In genomic region chr1:151616555-151617205, GRCm38 (mm10) we compare ENCODE assay signal across 9 mouse cellular contexts. TPM values are rescaled to one million over a fixed set of nuclear protein-coding genes. Genes with fewer than 3 reads are reported as not detected.
DNase-seq lines count a peak whose midpoint lies in the region.
"Had no signal": no experiment of that assay in that cellular context is flagged by ENCODE, and none has a peak within 500 bp of the region (broad histone marks: within the 10 kb centered on the region; RNA-seq: fewer than 3 reads in every experiment).

No protein-coding gene starts in this region.

- intact Hi-C loops in left cerebral cortex, postnatal 36 days (cut with DNase I) = no loop called here

- peak; percentile 82 to 88 for DNase-seq in adrenal gland, adult (ENCODE audit: inconsistent age in 2 of 2, low spot score in 1 of 2)
- DNase-seq in adrenal gland, postnatal 4 days (ENCODE audit: low spot score in 2 of 2) = no peak
- peak; percentile 30 for DNase-seq in urinary bladder, postnatal 14 days (ENCODE audit: low spot score)
- DNase-seq in urinary bladder, adult 2 months (ENCODE audit: low spot score) = no peak
- peak; percentile 15 to 29 for DNase-seq in left cerebral cortex, postnatal 36 days (ENCODE audit: low spot score in 2 of 2)
- no peak for DNase-seq in cerebellum, postnatal 36 days
- no peak for DNase-seq in cerebellum, postnatal 14 days
- no peak for DNase-seq in layer of hippocampus, adult 11-12 months (ENCODE audit: low spot score)
- DNase-seq: kidney, postnatal 25 days had no signal

RNA-seq across cellular contexts. Expression of gene Fam129a, which starts 45.7 kb away (rescaled TPM):
- total RNA-seq in adrenal gland, postnatal 4 days (2021) = 10 to 100 TPM; 69.0 to 77.2 TPM
- 112 and 160 TPM in 2 replicates for polyA plus RNA-seq in urinary bladder, adult 2 months (2012; rRNA removed)
- total RNA-seq in left cerebral cortex, postnatal 36 days (2021) = 1 to 10 TPM; 2.5 to 2.8 TPM

Comparison
In these comparisons a context has a peak if more than half of its experiments do, and no peak if none do; other contexts are left out.
1. DNase-seq: peak in adrenal gland, adult (2 of 2), urinary bladder, postnatal 14 days (single experiment) and left cerebral cortex, postnatal 36 days (2 of 2); none in adrenal gland, postnatal 4 days (0 of 2), urinary bladder, adult 2 months (single experiment), cerebellum, postnatal 36 days (0 of 2), cerebellum, postnatal 14 days (0 of 2) and layer of hippocampus, adult 11-12 months (single experiment).
2. RNA of gene Fam129a, which starts 45.7 kb away (total RNA-seq): 69.0 to 77.2 TPM in adrenal gland, postnatal 4 days; 2.5 to 2.8 TPM in left cerebral cortex, postnatal 36 days; every median in the first group is over 10 times any median in the second.